Mouse (Mus musculus): ENCODE measurements around the gene Dimt1.
A peak's percentile ranks its signal among the peaks of the same experiment; 100 is the strongest.
"Not testable (repeated sequence)": the region's sequence is repeated elsewhere in the genome, so short reads cannot be mapped to it uniquely, and the experiment has no call there.

Gene Dimt1

GRCm38 (mm10) chr13:106946594-106947540, at the start of gene Dimt1:
Gene Dimt1 (plus strand): TSS chr13:106947127.
- DNase-seq (ENCODE audit: low spot score in 2 of 2), result peak; percentile 96 to 97

- no peak for DNase-seq (ENCODE audit: low spot score in 2 of 2)
These were observed 42.3 kb upstream of the Dimt1 start for GRCm38 (mm10) chr13:106904637-106905036.

- not testable (repeated sequence) for DNase-seq (ENCODE audit: low spot score in 2 of 2)
These were observed 41.8 kb upstream of the Dimt1 start for GRCm38 (mm10) chr13:106905154-106905553.

DNA sequence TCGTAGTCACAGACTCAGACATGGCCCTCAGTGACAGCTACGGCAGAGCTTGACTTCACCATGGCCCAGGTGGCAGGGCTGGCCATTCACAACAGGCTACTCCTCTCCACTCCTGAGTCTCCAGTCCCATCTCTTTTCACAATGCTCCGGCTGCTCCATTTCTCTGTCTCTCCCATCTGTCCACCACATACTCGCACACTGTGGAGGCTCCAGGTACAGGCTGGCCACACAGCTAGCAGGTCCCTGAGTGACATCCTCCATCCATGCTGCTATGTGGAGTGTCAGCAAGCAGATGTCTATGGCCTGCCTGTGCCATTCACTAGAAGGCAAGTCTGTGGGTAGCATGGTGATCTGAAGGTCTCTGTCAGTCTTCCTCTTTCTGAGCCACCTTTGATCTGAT, 39.7 kb upstream of the Dimt1 start:
- no peak for DNase-seq (ENCODE audit: low spot score in 2 of 2)

- no peak for DNase-seq (ENCODE audit: low spot score in 2 of 2)
These were observed 36.8 kb upstream of the Dimt1 start for GRCm38 (mm10) chr13:106910096-106910495.

GRCm38 (mm10) chr13:106913125-106913736, 33.7 kb upstream of the Dimt1 start:
- DNase-seq (ENCODE audit: low spot score in 2 of 2), result no peak

DNA sequence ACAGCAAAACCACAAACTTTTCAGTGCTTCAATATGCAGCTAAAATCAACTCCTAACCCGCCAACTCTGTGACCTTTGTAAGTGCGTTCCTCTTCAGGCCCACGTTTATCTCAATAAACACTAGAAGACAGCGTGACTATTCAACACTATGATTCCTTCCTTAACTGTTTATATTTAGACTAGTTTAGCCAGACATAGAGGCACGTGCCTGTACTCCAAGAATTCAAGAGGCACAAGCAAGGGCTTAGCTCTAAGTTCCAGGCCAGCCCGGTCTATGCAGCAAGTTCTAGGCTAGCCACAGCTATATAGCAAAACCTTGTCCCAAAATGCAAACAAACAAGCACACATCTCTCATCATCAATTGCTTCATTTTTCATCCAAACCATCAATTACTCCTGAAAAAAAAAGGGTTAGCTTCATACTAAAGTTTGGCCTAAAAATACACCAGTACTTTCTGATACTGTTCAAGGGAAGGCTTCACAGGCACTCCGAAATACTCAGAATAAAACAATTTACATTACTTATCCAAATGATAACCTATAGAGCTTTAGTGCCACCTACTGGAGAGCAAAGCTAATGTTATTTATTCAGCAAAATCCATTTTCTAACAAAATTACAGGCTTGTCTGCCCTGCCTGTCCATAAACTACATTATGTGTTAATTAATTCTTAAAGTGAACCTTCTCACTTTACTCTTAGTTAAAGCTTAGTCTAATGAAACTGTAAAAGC, 28.4 kb upstream of the Dimt1 start:
- no peak for DNase-seq (ENCODE audit: low spot score in 2 of 2)

DNA sequence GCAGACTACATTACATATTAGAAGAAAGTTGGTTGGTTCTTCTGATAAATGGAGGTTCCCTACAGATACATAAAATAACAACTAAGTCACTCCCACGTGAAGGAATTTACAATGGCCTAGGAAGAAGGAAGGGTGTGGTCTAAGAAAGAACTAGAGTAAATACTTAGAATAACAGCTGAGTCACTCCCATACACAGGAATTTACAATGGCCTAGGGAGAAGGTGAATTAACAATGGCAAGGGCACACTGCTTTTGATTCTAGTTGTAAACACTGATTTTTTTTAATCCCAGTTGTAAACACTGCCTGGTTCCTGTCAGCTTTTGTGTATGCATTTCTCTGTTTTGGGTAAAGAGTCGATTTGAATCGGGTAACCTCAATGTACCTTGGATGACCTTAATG, 21.0 kb upstream of the Dimt1 start:
- DNase-seq (ENCODE audit: low spot score in 2 of 2), result not testable (repeated sequence)

DNA sequence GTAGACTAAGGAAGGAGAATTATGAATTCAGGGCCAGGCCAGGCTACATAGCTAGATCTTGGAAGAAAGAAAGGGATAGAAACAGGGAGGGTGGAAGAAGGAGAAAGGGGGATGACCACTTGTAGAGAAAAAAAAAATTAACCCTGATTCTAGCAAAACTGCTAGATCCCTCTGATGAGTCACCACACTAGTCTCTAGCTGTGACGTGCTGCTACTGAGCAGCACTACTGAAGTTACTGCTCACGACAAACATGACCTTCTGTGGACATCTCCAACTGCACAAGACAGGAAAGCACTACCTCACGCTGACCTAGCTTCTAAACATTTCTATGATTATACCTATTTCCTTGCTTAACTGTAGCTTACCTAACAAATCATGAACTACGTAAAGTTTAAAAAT, 18.6 kb upstream of the Dimt1 start:
- no peak for DNase-seq (ENCODE audit: low spot score in 2 of 2)

- DNase-seq (ENCODE audit: low spot score in 2 of 2), result no peak
These were observed 17.7 kb upstream of the Dimt1 start for GRCm38 (mm10) chr13:106929201-106929600.

DNA sequence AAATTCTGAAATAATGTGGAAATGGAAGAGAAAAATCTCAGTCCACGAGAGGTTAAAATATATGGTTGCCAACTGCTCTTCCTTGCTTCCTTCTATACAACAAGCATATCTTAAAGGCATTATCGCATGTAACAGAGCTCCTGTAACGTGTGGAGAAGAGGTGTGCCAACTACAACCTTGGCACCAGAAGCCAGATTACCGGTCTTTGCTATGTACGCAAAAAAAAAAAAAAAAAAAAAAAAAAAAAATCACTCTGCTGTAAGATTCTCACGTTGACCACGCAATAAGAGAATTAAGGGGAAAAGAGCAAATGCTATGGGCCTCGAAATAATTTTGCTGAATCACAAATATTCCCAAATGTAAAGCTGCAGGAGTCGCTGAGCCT, 11.1 kb upstream of the Dimt1 start:
- DNase-seq (ENCODE audit: low spot score in 2 of 2), result no peak

GRCm38 (mm10) chr13:106936256-106937137, 10.4 kb upstream of the Dimt1 start, which contains the start of gene Ipo11:
Gene Ipo11 (minus strand): TSS chr13:106936958.
- DNase-seq (ENCODE audit: low spot score in 2 of 2), result peak; percentile 92 to 94

DNA sequence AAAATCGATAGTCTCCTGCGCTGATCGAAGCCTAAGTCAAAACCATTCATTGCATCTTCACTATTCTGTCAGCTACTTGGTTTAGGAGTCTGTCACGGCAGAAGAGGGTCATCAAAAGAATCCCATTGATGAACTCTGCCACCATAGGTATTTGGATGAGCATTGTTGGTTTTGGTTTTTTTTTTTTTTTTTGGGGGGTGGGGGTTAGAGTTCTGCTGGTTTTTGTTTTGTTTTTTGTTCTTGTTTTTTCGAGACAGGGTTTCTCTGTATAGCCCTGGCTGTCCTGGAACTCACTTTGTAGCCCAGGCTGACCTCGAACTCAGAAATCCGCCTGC, 9.8 kb upstream of the Dimt1 start:
- DNase-seq (ENCODE audit: low spot score in 2 of 2), result no peak

DNA sequence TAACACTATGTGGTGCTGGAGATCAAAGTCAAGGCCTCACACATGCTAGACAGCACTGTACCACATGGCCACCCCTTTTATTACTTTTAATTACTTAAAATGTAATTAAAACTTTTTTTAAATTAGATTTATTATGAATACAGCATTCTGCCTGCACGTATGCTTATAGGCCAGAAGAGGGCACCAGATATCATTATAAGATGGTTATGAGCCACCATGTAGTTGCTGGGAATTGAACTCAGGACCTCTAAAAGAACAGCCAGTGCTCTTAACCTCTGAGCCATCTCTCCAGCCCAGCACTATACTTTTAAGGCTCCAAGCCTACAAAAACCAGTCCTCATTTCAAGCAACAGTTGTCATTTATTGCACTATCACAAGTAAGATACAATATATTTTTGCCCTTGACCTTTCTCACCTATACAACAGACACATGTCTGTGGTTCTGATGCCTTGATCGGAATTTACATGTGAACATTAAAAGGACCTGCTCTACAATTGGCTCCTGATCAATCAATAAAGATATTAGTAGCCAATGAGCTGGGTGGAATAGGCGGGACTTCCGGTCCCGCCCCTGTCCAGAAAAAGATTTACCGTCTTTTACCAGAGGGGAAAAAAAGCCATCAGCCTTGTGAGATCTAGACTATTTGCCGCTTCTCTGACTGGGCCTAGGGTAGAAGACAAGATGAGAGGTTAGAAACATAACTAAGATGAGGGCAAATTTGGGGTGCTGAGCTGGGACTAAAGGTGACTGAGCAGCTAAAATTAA, 5.5 kb upstream of the Dimt1 start:
- no peak for DNase-seq (ENCODE audit: low spot score in 2 of 2)

DNA sequence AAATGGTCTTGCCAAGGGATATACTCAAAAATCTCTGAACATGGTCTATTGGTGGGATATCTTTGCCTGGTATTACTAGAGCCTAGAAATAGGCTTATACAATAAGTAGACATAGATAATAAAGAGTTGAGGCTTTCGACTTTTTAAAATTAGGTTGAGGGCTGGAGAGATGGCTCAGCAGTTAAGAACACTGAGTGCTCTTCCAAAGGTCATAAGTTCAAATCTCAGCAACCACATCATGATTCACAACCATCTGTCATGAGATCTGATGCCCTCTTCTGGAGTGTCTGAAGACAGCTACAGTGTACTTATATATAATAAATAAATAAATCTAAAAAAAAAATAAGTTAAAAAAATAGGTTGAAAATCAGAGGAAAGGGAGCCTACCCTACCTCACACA, 4.2 kb upstream of the Dimt1 start:
- no peak for DNase-seq (ENCODE audit: low spot score in 2 of 2)

DNA sequence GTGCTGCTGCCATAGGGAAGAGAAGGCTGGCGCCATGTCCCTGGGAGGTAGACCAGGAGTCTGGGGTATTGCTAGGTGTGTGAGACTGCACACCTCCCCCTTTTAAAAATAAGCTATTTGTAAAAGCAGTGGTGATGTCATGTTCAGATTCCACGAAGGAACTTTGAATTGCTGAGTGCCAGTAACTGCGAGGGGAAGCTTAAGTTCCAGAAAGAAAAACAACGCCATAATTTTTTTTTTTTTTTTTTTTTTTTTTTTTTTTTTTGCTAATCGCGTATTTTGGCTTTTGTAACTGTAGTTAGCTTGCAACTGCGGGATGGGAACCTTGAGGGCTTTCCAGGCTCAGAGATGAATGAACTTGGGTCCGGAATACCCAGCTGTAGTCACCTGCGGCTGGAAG, 1.4 kb upstream of the Dimt1 start:
- no peak for DNase-seq (ENCODE audit: low spot score in 2 of 2)

DNA sequence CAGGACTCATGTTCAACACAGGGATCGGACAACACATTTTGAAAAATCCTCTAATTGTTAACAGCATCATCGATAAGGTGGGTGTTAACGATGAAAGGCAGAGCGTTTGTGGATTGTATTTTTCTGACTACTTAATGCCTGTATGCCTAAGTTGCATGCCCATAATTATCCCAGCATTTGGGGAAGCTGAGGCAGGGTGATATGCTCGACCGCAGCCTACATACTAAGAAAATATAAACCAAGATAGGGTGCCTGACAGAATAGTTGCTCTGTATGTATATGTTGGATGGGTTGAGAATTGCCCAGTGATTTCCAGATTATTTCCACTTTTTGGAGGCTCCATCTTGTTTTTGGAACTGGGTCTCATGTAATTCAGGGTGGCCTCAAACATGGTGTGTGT, 656 bp downstream of the Dimt1 start:
- DNase-seq (ENCODE audit: low spot score in 2 of 2), result no peak

GRCm38 (mm10) chr13:106954880-106955279, 8.0 kb downstream of the Dimt1 start:
- DNase-seq (ENCODE audit: low spot score in 2 of 2), result no peak

DNA sequence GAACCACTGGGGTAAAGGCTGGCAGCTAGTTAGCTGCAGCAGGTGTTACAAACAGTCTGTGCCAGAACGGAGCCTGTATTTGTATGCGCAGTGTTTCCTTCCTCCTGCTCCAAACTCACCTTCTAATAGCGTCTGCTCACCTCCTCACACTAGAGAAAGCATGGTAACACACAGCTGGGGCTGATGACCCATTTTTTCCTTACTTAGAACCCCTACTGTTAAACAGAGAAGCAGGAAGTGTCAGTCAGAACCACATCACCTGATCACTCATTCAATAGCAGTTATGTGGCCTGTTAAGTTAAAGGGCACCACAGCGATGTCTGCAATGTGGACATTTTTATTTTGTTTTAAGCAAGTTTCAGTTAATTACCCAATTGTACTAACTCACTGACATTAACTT, 10.6 kb downstream of the Dimt1 start:
- no peak for DNase-seq (ENCODE audit: low spot score in 2 of 2)

GRCm38 (mm10) chr13:106958286-106958685, 11.4 kb downstream of the Dimt1 start:
- DNase-seq (ENCODE audit: low spot score in 2 of 2), result no peak

DNA sequence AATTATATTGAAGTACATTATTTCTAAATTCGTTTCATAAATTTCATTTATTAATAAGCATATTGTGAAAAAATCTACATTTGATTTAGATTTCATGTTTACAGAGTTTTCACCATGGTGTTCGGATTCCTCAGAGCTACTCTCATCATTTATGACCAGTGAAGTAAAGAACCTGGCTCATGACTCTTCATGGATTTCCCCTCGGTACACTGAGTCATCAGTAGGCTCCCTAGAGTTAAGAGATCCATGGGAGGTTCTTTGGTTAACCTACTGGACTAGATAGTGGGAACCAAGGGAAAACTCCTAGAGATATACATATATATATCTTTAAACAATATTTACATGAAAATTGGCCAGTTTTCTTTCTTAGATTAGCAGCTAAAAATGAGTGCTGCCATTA, 13.6 kb downstream of the Dimt1 start:
- DNase-seq (ENCODE audit: low spot score in 2 of 2), result no peak

Measured in right cerebral cortex, adult 2 months (tissue).